Mouse (Mus musculus) heart, postnatal 0 days (tissue): ENCODE measurements around the gene Olfr1097. TPM values are rescaled to one million over a fixed set of nuclear protein-coding genes. Genes with fewer than 3 reads are reported as not detected.

ENCODE experiments used
- ATAC-seq: fragments of 200-750 bp; cut with Nextera tagmentation; 2 replicates; pipeline ENCODE4 v1.8.0; 2017; ENCODE audit warnings: low read depth, moderate number of reproducible peaks, moderate library complexity; ENCODE audit not compliant: insufficient read depth
- DNase-seq: peaks from one replicate; pipeline ENCODE4 v3.0.0-alpha.2; 2016; ENCODE audit warnings: low spot score
- H3K27ac ChIP-seq: fragments of 300-500 bp; sonication (generic); 2 replicates; pipeline ENCODE4 v1.5.1; 2014; ENCODE audit warnings: low read depth, mild to moderate bottlenecking
- H3K27me3 ChIP-seq: fragments of 300-500 bp; sonication (generic); 2 replicates; pipeline ENCODE4 v1.6.1; 2014; ENCODE audit warnings: low read length, mixed read lengths; ENCODE audit not compliant: control insufficient read depth, insufficient read depth
- H3K36me3 ChIP-seq: fragments of 300-500 bp; sonication (generic); replicated peaks from 2 replicates; pipeline ENCODE4 v1.6.1; 2014; ENCODE audit warnings: low read length, mixed read lengths; ENCODE audit not compliant: control insufficient read depth, insufficient read depth
- H3K4me1 ChIP-seq: fragments of 300-500 bp; sonication (generic); 2 replicates; pipeline ENCODE4 v1.6.1; 2014; ENCODE audit warnings: antibody characterized with exemption; ENCODE audit not compliant: control insufficient read depth, insufficient read depth
- H3K4me2 ChIP-seq: fragments of 300-500 bp; sonication (generic); 2 replicates; pipeline ENCODE4 v1.6.1; 2014; ENCODE audit warnings: low read depth, mild to moderate bottlenecking, low read length, moderate library complexity
- H3K4me3 ChIP-seq: fragments of 300-500 bp; sonication (generic); 2 replicates; pipeline ENCODE4 v1.5.1; 2014; ENCODE audit warnings: low read depth, low read length
- H3K9ac ChIP-seq: fragments of 300-500 bp; sonication (generic); replicated peaks from 2 replicates; pipeline ENCODE4 v1.6.1; 2014; ENCODE audit warnings: low read depth, low read length, mixed read lengths
- H3K9me3 ChIP-seq: fragments of 300-500 bp; sonication (generic); replicated peaks from 2 replicates; pipeline ENCODE4 v1.6.1; 2016; ENCODE audit warnings: low read length; ENCODE audit not compliant: control insufficient read depth
- CTCF ChIP-seq: IDR thresholded peaks from 2 replicates; pipeline ENCODE4 v1.5.1; 2016; ENCODE audit warnings: antibody characterized with exemption, control low read depth, low read depth
- EP300 ChIP-seq: IDR thresholded peaks from 2 replicates; pipeline ENCODE4 v1.6.1; 2016; ENCODE audit warnings: antibody characterized with exemption, low read depth
- WGBS: fragments of 180-500 bp; shearing (Covaris S2); extraction: QIAGEN DNeasy Blood & Tissue Kit; methylation state at CpG from one replicate; pipeline ENCODE4 v1.1.7; 2014; 5-methylcytosine and 5-hydroxymethylcytosine counted together
- polyA plus RNA-seq: library from polyadenylated mRNA; unstranded; fragments of >200 nt; fragmentation: Nextera tagmentation; extraction: Ambion mirVana; gene quantifications from 2 replicates; pipeline ENCODE4 v1.2.1, GENCODE M21; 2015
- total RNA-seq: library from RNA; depleted of rRNA; stranded (reverse); fragments of >200 nt; gene quantifications from 2 replicates; pipeline ENCODE4 v1.2.3, GENCODE M21; 2014; ENCODE audit warnings: low replicate concordance; rRNA removed

The Olfr1097 gene
- total RNA-seq (not detected in 2 replicates), polyA plus RNA-seq (not detected in 2 replicates)

DNA sequence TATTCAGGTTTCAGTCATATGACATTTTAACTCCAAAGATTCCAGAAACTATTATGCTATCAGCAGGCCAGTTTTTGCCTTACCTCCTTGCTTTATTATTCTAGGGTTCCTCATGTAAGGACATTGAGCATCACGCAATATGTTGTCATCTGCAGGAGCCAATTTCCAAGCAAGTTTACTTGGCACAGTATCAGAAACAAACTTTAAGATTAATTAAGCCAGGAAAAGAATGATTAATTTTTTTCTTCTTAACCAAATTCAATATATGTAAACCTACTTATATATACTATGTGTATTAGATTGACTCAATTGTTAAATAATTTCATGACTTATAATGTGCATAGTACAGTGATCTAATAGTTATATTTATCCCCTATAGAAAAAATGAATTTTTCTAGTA lies at the start of gene Olfr1097:
Gene Olfr1097, minus strand, starts transcription at position 101 of the 400 bp plus-strand sequence.
- no peaks in the 10 kb centered on the region for H3K36me3 ChIP-seq
- ATAC-seq = no peak
- no peak within 1 kb of the TSS for H3K4me2 ChIP-seq
- H3K9ac ChIP-seq = no peak within 1 kb of the TSS
- no peak within 1 kb of the TSS for H3K27ac ChIP-seq
- TF ChIP-seq CTCF (no peak), EP300 (no peak)
- H3K9me3 ChIP-seq = no peaks in the 10 kb centered on the region
- DNase-seq = no peak
- WGBS = 78% methylated on average over 1 of the region's 1 CpGs
- no peaks in the 10 kb centered on the region for H3K4me1 ChIP-seq
- H3K4me3 ChIP-seq = no peak within 1 kb of the TSS
- H3K27me3 ChIP-seq = no peaks in the 10 kb centered on the region

DNA sequence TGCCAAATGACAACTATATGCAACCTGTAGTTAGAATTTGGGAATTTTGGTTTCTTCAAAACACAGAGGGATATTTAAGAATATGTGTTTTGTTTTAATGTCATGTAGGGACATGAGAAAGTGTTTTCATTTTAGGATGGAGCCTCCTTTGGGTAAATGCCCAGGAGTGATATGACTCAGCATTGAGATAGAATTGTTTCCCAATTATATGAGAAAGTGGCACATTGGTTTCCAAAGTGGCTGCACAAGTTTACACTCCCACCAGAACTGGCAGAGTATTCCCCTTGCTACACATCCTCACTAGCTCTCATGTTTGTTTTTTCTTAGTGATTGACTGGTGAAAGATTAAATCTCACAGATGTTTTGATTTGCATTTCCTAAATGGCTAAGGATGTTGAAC lies 34.5 kb upstream of the Olfr1097 start:
- Histone ChIP-seq H3K4me1 (no peaks in the 10 kb centered on the region), H3K9me3 (no peaks in the 10 kb centered on the region), H3K27ac (no peak overlapping the region), H3K27me3 (no peaks in the 10 kb centered on the region), H3K4me2 (no peak overlapping the region), H3K9ac (no peak overlapping the region), H3K36me3 (no peaks in the 10 kb centered on the region), H3K4me3 (no peak overlapping the region)
- no peak for TF ChIP-seq EP300
- TF ChIP-seq CTCF = no peak
- ATAC-seq (no peak), DNase-seq (no peak)

DNA sequence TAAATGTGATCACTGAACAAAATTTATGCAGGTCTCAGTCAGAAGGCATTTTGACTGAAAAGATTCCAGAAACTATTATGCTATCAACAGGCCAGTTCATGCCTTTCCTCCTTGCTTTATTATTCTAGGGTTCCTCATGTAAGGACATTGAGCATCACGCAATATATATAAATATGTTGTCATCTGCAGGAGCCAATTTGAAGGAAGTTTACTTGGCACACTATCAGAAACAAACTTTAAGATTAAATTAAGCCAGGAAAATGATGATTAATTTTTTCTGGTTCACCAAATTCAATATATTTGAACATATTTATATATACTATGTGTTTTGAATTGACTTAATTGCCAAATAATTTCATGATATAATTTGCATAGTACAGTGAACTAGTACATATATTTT lies 32.4 kb upstream of the Olfr1097 start, which contains the start of gene Olfr1098:
Gene Olfr1098, minus strand, starts transcription at position 101 of the 400 bp plus-strand sequence.
- TF ChIP-seq EP300 (no peak), CTCF (no peak)
- no peak within 1 kb of the TSS for H3K27ac ChIP-seq
- no peak within 1 kb of the TSS for H3K4me3 ChIP-seq
- H3K4me2 ChIP-seq = no peak within 1 kb of the TSS
- H3K4me1 ChIP-seq = no peaks in the 10 kb centered on the region
- no peaks in the 10 kb centered on the region for H3K9me3 ChIP-seq
- no peak for ATAC-seq
- 87% methylated on average over 1 of the region's 1 CpGs for WGBS
- H3K9ac ChIP-seq = no peak within 1 kb of the TSS
- H3K36me3 ChIP-seq = no peaks in the 10 kb centered on the region
- DNase-seq = no peak
- no peaks in the 10 kb centered on the region for H3K27me3 ChIP-seq

- Histone ChIP-seq H3K36me3 (no peaks in the 10 kb centered on the region), H3K9ac (no peak overlapping the region), H3K4me1 (no peaks in the 10 kb centered on the region), H3K27ac (no peak overlapping the region), H3K4me2 (no peak overlapping the region), H3K27me3 (no peaks in the 10 kb centered on the region), H3K4me3 (no peak overlapping the region), H3K9me3 (no peaks in the 10 kb centered on the region)
- TF ChIP-seq EP300 = no peak
- TF ChIP-seq CTCF = no peak
- ATAC-seq = no peak
- DNase-seq = no peak
- WGBS = 73% methylated on average over 2 of the region's 2 CpGs
These were observed 13.6 kb upstream of the Olfr1097 start for GRCm38 (mm10) chr2:86905647-86906046.

- Histone ChIP-seq H3K27ac (no peak within 1 kb of the TSS), H3K4me2 (no peak within 1 kb of the TSS), H3K9ac (no peak within 1 kb of the TSS), H3K9me3 (no peaks in the 10 kb centered on the region), H3K4me1 (no peaks in the 10 kb centered on the region), H3K36me3 (no peaks in the 10 kb centered on the region), H3K4me3 (no peak within 1 kb of the TSS), H3K27me3 (no peaks in the 10 kb centered on the region)
- WGBS = 45% methylated on average over 1 of the region's 1 CpGs
- no peak for TF ChIP-seq EP300
- no peak for TF ChIP-seq CTCF
- ATAC-seq (no peak), DNase-seq (no peak)
These were observed 17.3 kb downstream of the Olfr1097 start, which contains the start of gene Gm13723 for GRCm38 (mm10) chr2:86874702-86875101. TSS of gene Gm13723 (minus strand) at chr2:86874802.

DNA sequence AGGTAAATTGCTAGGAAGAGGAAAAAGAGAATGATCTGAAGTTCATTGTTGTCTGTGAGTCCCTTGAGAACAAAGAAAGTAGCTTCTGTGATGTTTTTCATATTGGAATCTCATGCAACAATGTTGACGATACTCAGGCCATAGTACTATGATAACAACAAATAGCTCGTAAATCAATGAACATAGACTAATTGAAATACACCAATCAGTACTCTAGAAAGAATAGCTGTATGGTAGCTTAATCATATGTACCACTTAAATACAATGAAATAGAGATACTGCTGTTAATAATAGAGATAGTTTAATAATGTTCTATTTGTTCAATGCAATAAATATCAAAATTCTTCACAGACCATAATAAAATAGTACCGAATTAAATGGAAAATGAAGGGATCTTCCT lies 40.4 kb downstream of the Olfr1097 start, which contains the start of gene Olfr1095:
Gene Olfr1095, minus strand, starts transcription at position 101 of the 400 bp plus-strand sequence.
- no peak for TF ChIP-seq CTCF
- no peak for TF ChIP-seq EP300
- Histone ChIP-seq H3K4me2 (no peak within 1 kb of the TSS), H3K9me3 (no peaks in the 10 kb centered on the region), H3K4me3 (no peak within 1 kb of the TSS), H3K4me1 (no peaks in the 10 kb centered on the region), H3K36me3 (no peaks in the 10 kb centered on the region), H3K27me3 (no peaks in the 10 kb centered on the region), H3K27ac (no peak within 1 kb of the TSS), H3K9ac (no peak within 1 kb of the TSS)
- ATAC-seq (no peak), DNase-seq (no peak)
- 77% methylated on average over 3 of the region's 3 CpGs for WGBS

Other genes starting within 250 kb of the Olfr1097 start
- gene Olfr1085, start 230.2 kb downstream of the Olfr1097 start, total RNA-seq = not detected in 2 replicates
- gene Olfr1085, start 230.2 kb downstream of the Olfr1097 start, polyA plus RNA-seq = not detected in 2 replicates
- gene Olfr1086, start 212.1 kb downstream of the Olfr1097 start, total RNA-seq = not detected in 2 replicates
- not detected in 2 replicates for gene Olfr1086, start 212.1 kb downstream of the Olfr1097 start, polyA plus RNA-seq
- not detected in 2 replicates for gene Olfr1087, start 193.8 kb downstream of the Olfr1097 start, total RNA-seq
- gene Olfr1087, start 193.8 kb downstream of the Olfr1097 start, polyA plus RNA-seq = not detected in 2 replicates
- not detected in 2 replicates for gene Olfr1089, start 158.5 kb downstream of the Olfr1097 start, total RNA-seq
- gene Olfr1089, start 158.5 kb downstream of the Olfr1097 start, polyA plus RNA-seq = not detected in 2 replicates
- not detected in 2 replicates for gene Olfr1090, start 133.2 kb downstream of the Olfr1097 start, total RNA-seq
- not detected in 2 replicates for gene Olfr1090, start 133.2 kb downstream of the Olfr1097 start, polyA plus RNA-seq
- gene Olfr1093, start 109.7 kb downstream of the Olfr1097 start, total RNA-seq = not detected in 2 replicates
- not detected in 2 replicates for gene Olfr1093, start 109.7 kb downstream of the Olfr1097 start, polyA plus RNA-seq
- gene Olfr141, start 82.2 kb downstream of the Olfr1097 start, total RNA-seq = not detected in 2 replicates
- not detected in 2 replicates for gene Olfr141, start 82.2 kb downstream of the Olfr1097 start, polyA plus RNA-seq
- gene Olfr1094, start 67.6 kb downstream of the Olfr1097 start, total RNA-seq = not detected in 2 replicates
- not detected in 2 replicates for gene Olfr1094, start 67.6 kb downstream of the Olfr1097 start, polyA plus RNA-seq
- gene Olfr1095, start 40.5 kb downstream of the Olfr1097 start, total RNA-seq = not detected in 2 replicates
- gene Olfr1095, start 40.5 kb downstream of the Olfr1097 start, polyA plus RNA-seq = not detected in 2 replicates
- not detected in 2 replicates for gene Gm13723, start 17.4 kb downstream of the Olfr1097 start, total RNA-seq
- not detected in 2 replicates for gene Gm13723, start 17.4 kb downstream of the Olfr1097 start, polyA plus RNA-seq
- not detected in 2 replicates for gene Olfr1098, start 32.3 kb upstream of the Olfr1097 start, total RNA-seq
- gene Olfr1098, start 32.3 kb upstream of the Olfr1097 start, polyA plus RNA-seq = not detected in 2 replicates
- not detected in 2 replicates for gene Olfr1099, start 68.5 kb upstream of the Olfr1097 start, total RNA-seq
- not detected in 2 replicates for gene Olfr1099, start 68.5 kb upstream of the Olfr1097 start, polyA plus RNA-seq
- gene Olfr1100, start 87.7 kb upstream of the Olfr1097 start, total RNA-seq = not detected in 2 replicates
- gene Olfr1100, start 87.7 kb upstream of the Olfr1097 start, polyA plus RNA-seq = not detected in 2 replicates
- not detected in 2 replicates for gene Olfr1101, start 99.0 kb upstream of the Olfr1097 start, total RNA-seq
- not detected in 2 replicates for gene Olfr1101, start 99.0 kb upstream of the Olfr1097 start, polyA plus RNA-seq
- gene Olfr1102, start 106.2 kb upstream of the Olfr1097 start, total RNA-seq = not detected in 2 replicates
- not detected in 2 replicates for gene Olfr1102, start 106.2 kb upstream of the Olfr1097 start, polyA plus RNA-seq
- not detected in 2 replicates for gene Olfr1104, start 134.9 kb upstream of the Olfr1097 start, total RNA-seq
- not detected in 2 replicates for gene Olfr1104, start 134.9 kb upstream of the Olfr1097 start, polyA plus RNA-seq
- not detected in 2 replicates for gene Olfr1105, start 144.3 kb upstream of the Olfr1097 start, total RNA-seq
- not detected in 2 replicates for gene Olfr1105, start 144.3 kb upstream of the Olfr1097 start, polyA plus RNA-seq
- not detected in 2 replicates for gene Olfr1106, start 160.1 kb upstream of the Olfr1097 start, total RNA-seq
- not detected in 2 replicates for gene Olfr1106, start 160.1 kb upstream of the Olfr1097 start, polyA plus RNA-seq
- not detected in 2 replicates for gene Olfr1107, start 183.6 kb upstream of the Olfr1097 start, total RNA-seq
- not detected in 2 replicates for gene Olfr1107, start 183.6 kb upstream of the Olfr1097 start, polyA plus RNA-seq
- gene Olfr1109, start 203.8 kb upstream of the Olfr1097 start, total RNA-seq = not detected in 2 replicates
- gene Olfr1109, start 203.8 kb upstream of the Olfr1097 start, polyA plus RNA-seq = not detected in 2 replicates
- not detected in 2 replicates for gene Olfr259, start 222.4 kb upstream of the Olfr1097 start, total RNA-seq
- gene Olfr259, start 222.4 kb upstream of the Olfr1097 start, polyA plus RNA-seq = not detected in 2 replicates
- gene Olfr1110, start 248.1 kb upstream of the Olfr1097 start, total RNA-seq = not detected in 2 replicates
- not detected in 2 replicates for gene Olfr1110, start 248.1 kb upstream of the Olfr1097 start, polyA plus RNA-seq